Mouse (Mus musculus): ENCODE measurements around the gene B430305J03Rik.

- TF ChIP-seq CTCF (IDR thresholded peaks at IDR 0.05; ENCODE audit: extremely low read depth, insufficient read length, insufficient replicate concordance, low read depth, low read length) (no peak), POLR2A (IDR thresholded peaks at IDR 0.05; ENCODE audit: low read depth, low read length) (no peak)
Measured at GRCm38 (mm10) chr3:61358107-61358506, 7.6 kb downstream of the B430305J03Rik start.
